Mouse (Mus musculus): Measurements from ENCODE around the gene Cfdp1. TPM values are rescaled to one million over a fixed set of nuclear protein-coding genes. Genes with fewer than 3 reads are reported as not detected.

The Cfdp1 gene
- polyA plus RNA-seq, 1 experiment from 2014 or later, result 225 TPM

GRCm38 (mm10) chr8:111739604-111740003, 114.5 kb downstream of the Cfdp1 start:
- peaks cover 3% of the 10 kb centered on the region for H3K27me3 ChIP-seq (ENCODE audit: low read depth, poor library complexity, severe bottlenecking)
- peak overlapping the region; percentile 71 for H3K27ac ChIP-seq (replicated peaks)
- 46% methylated on average over 7 of the region's 7 CpGs for WGBS

GRCm38 (mm10) chr8:111738867-111739266, 115.2 kb downstream of the Cfdp1 start:
- WGBS, result 84% methylated on average over 6 of the region's 6 CpGs
- Histone ChIP-seq H3K9me3 (replicated peaks) (no peaks in the 10 kb centered on the region), H3K4me1 (peaks cover 96% of the 10 kb centered on the region), H3K27me3 (ENCODE audit: low read depth, poor library complexity, severe bottlenecking) (no peaks in the 10 kb centered on the region), H3K4me3 (no peak overlapping the region), H3K27ac (replicated peaks) (peak overlapping the region; percentile 71), H3K36me3 (peaks cover 12% of the 10 kb centered on the region; the same call in 1 of the 2 replicates)
- DNase-seq (ENCODE audit: low spot score), result no peak

More at GRCm38 (mm10) chr8:111739604-111740003, 114.5 kb downstream of the Cfdp1 start:
- no peak for DNase-seq (ENCODE audit: low spot score)
- H3K4me1 ChIP-seq, result peaks cover 96% of the 10 kb centered on the region
- H3K36me3 ChIP-seq, result peaks cover 12% of the 10 kb centered on the region; the same call in 1 of the 2 replicates
- H3K9me3 ChIP-seq (replicated peaks), result no peaks in the 10 kb centered on the region
- peak overlapping the region; percentile 20 for H3K4me3 ChIP-seq

GRCm38 (mm10) chr8:111736321-111736720, 117.8 kb downstream of the Cfdp1 start:
- H3K27me3 ChIP-seq (ENCODE audit: low read depth, poor library complexity, severe bottlenecking), result no peaks in the 10 kb centered on the region
- WGBS, result 66% methylated on average over 7 of the region's 7 CpGs
- H3K9me3 ChIP-seq (replicated peaks), result no peaks in the 10 kb centered on the region
- peaks cover 97% of the 10 kb centered on the region for H3K4me1 ChIP-seq
- peaks cover 12% of the 10 kb centered on the region; the same call in 1 of the 2 replicates for H3K36me3 ChIP-seq
- peak overlapping the region; percentile 91 for H3K27ac ChIP-seq (replicated peaks)
- no peak for DNase-seq (ENCODE audit: low spot score)
- H3K4me3 ChIP-seq, result no peak overlapping the region

GRCm38 (mm10) chr8:111735791-111736190, 118.3 kb downstream of the Cfdp1 start:
- no peaks in the 10 kb centered on the region for H3K9me3 ChIP-seq (replicated peaks)
- H3K4me3 ChIP-seq, result peak overlapping the region; percentile 0; the same call in 1 of the 2 replicates
- H3K36me3 ChIP-seq, result peaks cover 12% of the 10 kb centered on the region; the same call in 1 of the 2 replicates
- WGBS, result 77% methylated on average over 4 of the region's 4 CpGs
- peaks cover 97% of the 10 kb centered on the region for H3K4me1 ChIP-seq
- H3K27ac ChIP-seq (replicated peaks), result peak overlapping the region; percentile 91
- no peaks in the 10 kb centered on the region for H3K27me3 ChIP-seq (ENCODE audit: low read depth, poor library complexity, severe bottlenecking)
- no peak for DNase-seq (ENCODE audit: low spot score)

GRCm38 (mm10) chr8:111735335-111735761, 118.7 kb downstream of the Cfdp1 start:
- 61% methylated on average over 8 of the region's 8 CpGs for WGBS
- Histone ChIP-seq H3K4me1 (peaks cover 97% of the 10 kb centered on the region), H3K4me3 (peak overlapping the region; percentile 0; the same call in 1 of the 2 replicates)

GRCm38 (mm10) chr8:111734244-111734960, 119.7 kb downstream of the Cfdp1 start:
- Histone ChIP-seq H3K27ac (replicated peaks) (peak overlapping the region; percentile 91), H3K9me3 (replicated peaks) (no peaks in the 10 kb centered on the region), H3K36me3 (peaks cover 8% of the 10 kb centered on the region; the same call in 1 of the 2 replicates), H3K4me1 (peaks cover 97% of the 10 kb centered on the region), H3K4me3 (0 out of 2 replicates have a peak overlapping the region, but pooled peaks have one; percentile 5), H3K27me3 (ENCODE audit: low read depth, poor library complexity, severe bottlenecking) (no peaks in the 10 kb centered on the region)
- no peak for DNase-seq (ENCODE audit: low spot score)
- WGBS, result 49% methylated on average over 6 of the region's 6 CpGs

More at GRCm38 (mm10) chr8:111735335-111735761, 118.7 kb downstream of the Cfdp1 start:
- no peaks in the 10 kb centered on the region for H3K9me3 ChIP-seq (replicated peaks)
- DNase-seq (ENCODE audit: low spot score), result no peak
- H3K36me3 ChIP-seq, result peaks cover 12% of the 10 kb centered on the region; the same call in 1 of the 2 replicates
- no peaks in the 10 kb centered on the region for H3K27me3 ChIP-seq (ENCODE audit: low read depth, poor library complexity, severe bottlenecking)
- H3K27ac ChIP-seq (replicated peaks), result peak overlapping the region; percentile 91

- Histone ChIP-seq H3K36me3 (peaks cover 6% of the 10 kb centered on the region; the same call in 1 of the 2 replicates), H3K27ac (replicated peaks) (peak overlapping the region; percentile 91), H3K4me3 (peak overlapping the region; percentile 5; the same call in 1 of the 2 replicates), H3K27me3 (ENCODE audit: low read depth, poor library complexity, severe bottlenecking) (no peaks in the 10 kb centered on the region), H3K9me3 (replicated peaks) (no peaks in the 10 kb centered on the region), H3K4me1 (peaks cover 91% of the 10 kb centered on the region)
- DNase-seq (ENCODE audit: low spot score), result peak; percentile 44
- 7% methylated on average over 5 of the region's 5 CpGs for WGBS
Observed at GRCm38 (mm10) chr8:111733581-111734243, 120.4 kb downstream of the Cfdp1 start.

GRCm38 (mm10) chr8:111732406-111733085, 121.5 kb downstream of the Cfdp1 start:
- 33% methylated on average over 10 of the region's 10 CpGs for WGBS
- DNase-seq (ENCODE audit: low spot score), result no peak

GRCm38 (mm10) chr8:111732004-111732403, 122.1 kb downstream of the Cfdp1 start:
- peaks cover 85% of the 10 kb centered on the region for H3K4me1 ChIP-seq
- peak overlapping the region; percentile 85 for H3K4me3 ChIP-seq
- H3K9me3 ChIP-seq (replicated peaks), result no peaks in the 10 kb centered on the region
- peaks cover 6% of the 10 kb centered on the region; the same call in 1 of the 2 replicates for H3K36me3 ChIP-seq
- 0% methylated on average over 41 of the region's 41 CpGs for WGBS
- peak overlapping the region; percentile 91 for H3K27ac ChIP-seq (replicated peaks)
- peak; percentile 98 for DNase-seq (ENCODE audit: low spot score)
- H3K27me3 ChIP-seq (ENCODE audit: low read depth, poor library complexity, severe bottlenecking), result no peaks in the 10 kb centered on the region

More at GRCm38 (mm10) chr8:111732406-111733085, 121.5 kb downstream of the Cfdp1 start:
- Histone ChIP-seq H3K27me3 (ENCODE audit: low read depth, poor library complexity, severe bottlenecking) (no peaks in the 10 kb centered on the region), H3K9me3 (replicated peaks) (no peaks in the 10 kb centered on the region), H3K36me3 (peaks cover 10% of the 10 kb centered on the region; the same call in 1 of the 2 replicates), H3K4me3 (peak overlapping the region; percentile 85), H3K27ac (replicated peaks) (peak overlapping the region; percentile 91), H3K4me1 (peaks cover 90% of the 10 kb centered on the region)

GRCm38 (mm10) chr8:111731231-111731977, 122.7 kb downstream of the Cfdp1 start:
- H3K9me3 ChIP-seq (replicated peaks), result no peaks in the 10 kb centered on the region
- DNase-seq (ENCODE audit: low spot score), result no peak
- peak overlapping the region; percentile 91 for H3K27ac ChIP-seq (replicated peaks)
- peaks cover 83% of the 10 kb centered on the region for H3K4me1 ChIP-seq
- peak overlapping the region; percentile 85 for H3K4me3 ChIP-seq
- peaks cover 6% of the 10 kb centered on the region; the same call in 1 of the 2 replicates for H3K36me3 ChIP-seq
- WGBS, result under 1% methylated on average over 39 of the region's 39 CpGs
- no peaks in the 10 kb centered on the region for H3K27me3 ChIP-seq (ENCODE audit: low read depth, poor library complexity, severe bottlenecking)

GRCm38 (mm10) chr8:111729233-111730170, 124.6 kb downstream of the Cfdp1 start:
- Histone ChIP-seq H3K36me3 (0 out of 2 replicates have a peak, but pooled peaks cover 8% of the 10 kb centered on the region), H3K4me3 (no peak overlapping the region; the same call in 1 of the 2 replicates), H3K27me3 (ENCODE audit: low read depth, poor library complexity, severe bottlenecking) (no peaks in the 10 kb centered on the region), H3K9me3 (replicated peaks) (no peaks in the 10 kb centered on the region), H3K27ac (replicated peaks) (no peak overlapping the region), H3K4me1 (peaks cover 71% of the 10 kb centered on the region)
- no peak for DNase-seq (ENCODE audit: low spot score)
- WGBS, result 71% methylated on average over 7 of the region's 7 CpGs
